Mouse (Mus musculus): ENCODE results near the gene Gnao1. TPM values are rescaled to one million over a fixed set of nuclear protein-coding genes. Genes with fewer than 3 reads are reported as not detected.

Gnao1 gene
- polyA plus RNA-seq, 1 experiment from 2014 or later, result 10.8 TPM

GRCm38 (mm10) chr8:93975358-93975757 lies 165.6 kb downstream of the Gnao1 start:
- no peak overlapping the region for H3K9ac ChIP-seq (ENCODE audit: low read length)
- no peaks in the 10 kb centered on the region for H3K27me3 ChIP-seq (ENCODE audit: control insufficient read depth, insufficient read depth, low read length)
- no peak overlapping the region for H3K4me3 ChIP-seq (ENCODE audit: low read length)
- 0 out of 2 replicates have a peak, but pooled peaks cover 3% of the 10 kb centered on the region for H3K4me1 ChIP-seq (ENCODE audit: control insufficient read depth, insufficient read depth, low read length)
- H3K9me3 ChIP-seq (replicated peaks; ENCODE audit: control insufficient read depth, low read length), result no peaks in the 10 kb centered on the region; the same call in 1 of the 2 replicates
- WGBS, result 83% methylated on average over 2 of the region's 2 CpGs
- H3K4me2 ChIP-seq (ENCODE audit: low read depth, low read length), result no peak overlapping the region
- H3K36me3 ChIP-seq (ENCODE audit: control insufficient read depth, insufficient read depth), result peaks cover 72% of the 10 kb centered on the region
- ATAC-seq (replicated peaks; ENCODE audit: extremely low read depth, insufficient read depth, low FRiP score), result no peak
- H3K27ac ChIP-seq (ENCODE audit: low read length), result no peak overlapping the region

- Histone ChIP-seq H3K9ac (ENCODE audit: low read length) (no peak overlapping the region), H3K4me3 (ENCODE audit: low read length) (no peak overlapping the region), H3K27ac (ENCODE audit: low read length) (no peak overlapping the region), H3K36me3 (ENCODE audit: control insufficient read depth, insufficient read depth) (peaks cover 81% of the 10 kb centered on the region), H3K9me3 (replicated peaks; ENCODE audit: control insufficient read depth, low read length) (no peaks in the 10 kb centered on the region; the same call in 1 of the 2 replicates), H3K27me3 (ENCODE audit: control insufficient read depth, insufficient read depth, low read length) (no peaks in the 10 kb centered on the region), H3K4me2 (ENCODE audit: low read depth, low read length) (no peak overlapping the region), H3K4me1 (ENCODE audit: control insufficient read depth, insufficient read depth, low read length) (0 out of 2 replicates have a peak, but pooled peaks cover 3% of the 10 kb centered on the region)
- WGBS, result 79% methylated on average over 6 of the region's 6 CpGs
- ATAC-seq (replicated peaks; ENCODE audit: extremely low read depth, insufficient read depth, low FRiP score), result 0 out of 2 replicates have a peak, but pooled peaks have one; percentile 23
These were observed 166.9 kb downstream of the Gnao1 start for GRCm38 (mm10) chr8:93976446-93977211.

GRCm38 (mm10) chr8:93980141-93980540 lies 170.4 kb downstream of the Gnao1 start:
- H3K4me1 ChIP-seq (ENCODE audit: control insufficient read depth, insufficient read depth, low read length), result 0 out of 2 replicates have a peak, but pooled peaks cover 3% of the 10 kb centered on the region
- no peak overlapping the region for H3K4me2 ChIP-seq (ENCODE audit: low read depth, low read length)
- no peak overlapping the region for H3K4me3 ChIP-seq (ENCODE audit: low read length)
- H3K36me3 ChIP-seq (ENCODE audit: control insufficient read depth, insufficient read depth), result peaks cover 73% of the 10 kb centered on the region
- no peaks in the 10 kb centered on the region for H3K27me3 ChIP-seq (ENCODE audit: control insufficient read depth, insufficient read depth, low read length)
- no peak for ATAC-seq (replicated peaks; ENCODE audit: extremely low read depth, insufficient read depth, low FRiP score)
- no peaks in the 10 kb centered on the region; the same call in 1 of the 2 replicates for H3K9me3 ChIP-seq (replicated peaks; ENCODE audit: control insufficient read depth, low read length)
- 75% methylated on average over 4 of the region's 4 CpGs for WGBS
- no peak overlapping the region for H3K9ac ChIP-seq (ENCODE audit: low read length)
- no peak overlapping the region for H3K27ac ChIP-seq (ENCODE audit: low read length)

GRCm38 (mm10) chr8:93981679-93982215 lies 172.0 kb downstream of the Gnao1 start:
- WGBS, result 81% methylated on average over 5 of the region's 5 CpGs
- no peak overlapping the region for H3K4me2 ChIP-seq (ENCODE audit: low read depth, low read length)
- peaks cover 73% of the 10 kb centered on the region for H3K36me3 ChIP-seq (ENCODE audit: control insufficient read depth, insufficient read depth)

GRCm38 (mm10) chr8:93983827-93984226 lies 174.1 kb downstream of the Gnao1 start:
- Histone ChIP-seq H3K27ac (ENCODE audit: low read length) (no peak overlapping the region), H3K4me1 (ENCODE audit: control insufficient read depth, insufficient read depth, low read length) (no peaks in the 10 kb centered on the region), H3K9me3 (replicated peaks; ENCODE audit: control insufficient read depth, low read length) (no peaks in the 10 kb centered on the region), H3K4me3 (ENCODE audit: low read length) (no peak overlapping the region), H3K4me2 (ENCODE audit: low read depth, low read length) (no peak overlapping the region), H3K9ac (ENCODE audit: low read length) (no peak overlapping the region), H3K36me3 (ENCODE audit: control insufficient read depth, insufficient read depth) (peaks cover 61% of the 10 kb centered on the region), H3K27me3 (ENCODE audit: control insufficient read depth, insufficient read depth, low read length) (no peaks in the 10 kb centered on the region)
- ATAC-seq (replicated peaks; ENCODE audit: extremely low read depth, insufficient read depth, low FRiP score), result no peak
- WGBS, result 65% methylated on average over 3 of the region's 3 CpGs

More at GRCm38 (mm10) chr8:93981679-93982215, 172.0 kb downstream of the Gnao1 start:
- no peak overlapping the region for H3K27ac ChIP-seq (ENCODE audit: low read length)
- no peak overlapping the region for H3K4me3 ChIP-seq (ENCODE audit: low read length)
- no peak for ATAC-seq (replicated peaks; ENCODE audit: extremely low read depth, insufficient read depth, low FRiP score)
- H3K4me1 ChIP-seq (ENCODE audit: control insufficient read depth, insufficient read depth, low read length), result no peaks in the 10 kb centered on the region
- no peaks in the 10 kb centered on the region for H3K27me3 ChIP-seq (ENCODE audit: control insufficient read depth, insufficient read depth, low read length)
- no peak overlapping the region for H3K9ac ChIP-seq (ENCODE audit: low read length)
- no peaks in the 10 kb centered on the region; the same call in 1 of the 2 replicates for H3K9me3 ChIP-seq (replicated peaks; ENCODE audit: control insufficient read depth, low read length)

- Histone ChIP-seq H3K4me3 (ENCODE audit: low read length) (no peak overlapping the region), H3K27ac (ENCODE audit: low read length) (no peak overlapping the region), H3K4me2 (ENCODE audit: low read depth, low read length) (no peak overlapping the region), H3K4me1 (ENCODE audit: control insufficient read depth, insufficient read depth, low read length) (no peaks in the 10 kb centered on the region), H3K36me3 (ENCODE audit: control insufficient read depth, insufficient read depth) (peaks cover 60% of the 10 kb centered on the region), H3K27me3 (ENCODE audit: control insufficient read depth, insufficient read depth, low read length) (no peaks in the 10 kb centered on the region), H3K9ac (ENCODE audit: low read length) (no peak overlapping the region), H3K9me3 (replicated peaks; ENCODE audit: control insufficient read depth, low read length) (no peaks in the 10 kb centered on the region)
- WGBS, result 88% methylated on average over 3 of the region's 3 CpGs
- no peak for ATAC-seq (replicated peaks; ENCODE audit: extremely low read depth, insufficient read depth, low FRiP score)
These were observed 175.0 kb downstream of the Gnao1 start for GRCm38 (mm10) chr8:93984731-93985130.

GRCm38 (mm10) chr8:93989739-93990138 lies 180.0 kb downstream of the Gnao1 start:
- Histone ChIP-seq H3K4me1 (ENCODE audit: control insufficient read depth, insufficient read depth, low read length) (no peaks in the 10 kb centered on the region), H3K36me3 (ENCODE audit: control insufficient read depth, insufficient read depth) (peaks cover 36% of the 10 kb centered on the region), H3K9me3 (replicated peaks; ENCODE audit: control insufficient read depth, low read length) (peaks cover 11% of the 10 kb centered on the region), H3K4me2 (ENCODE audit: low read depth, low read length) (no peak overlapping the region), H3K9ac (ENCODE audit: low read length) (no peak overlapping the region), H3K27ac (ENCODE audit: low read length) (no peak overlapping the region), H3K4me3 (ENCODE audit: low read length) (no peak overlapping the region), H3K27me3 (ENCODE audit: control insufficient read depth, insufficient read depth, low read length) (no peaks in the 10 kb centered on the region)
- no peak for ATAC-seq (replicated peaks; ENCODE audit: extremely low read depth, insufficient read depth, low FRiP score)
- WGBS, result 93% methylated on average over 4 of the region's 4 CpGs

GRCm38 (mm10) chr8:93998961-93999360 lies 189.2 kb downstream of the Gnao1 start:
- ATAC-seq (replicated peaks; ENCODE audit: extremely low read depth, insufficient read depth, low FRiP score), result no peak
- H3K9ac ChIP-seq (ENCODE audit: low read length), result no peak overlapping the region
- H3K4me3 ChIP-seq (ENCODE audit: low read length), result no peak overlapping the region
- no peak overlapping the region for H3K27ac ChIP-seq (ENCODE audit: low read length)
- no peaks in the 10 kb centered on the region for H3K27me3 ChIP-seq (ENCODE audit: control insufficient read depth, insufficient read depth, low read length)
- H3K4me1 ChIP-seq (ENCODE audit: control insufficient read depth, insufficient read depth, low read length), result no peaks in the 10 kb centered on the region
- H3K4me2 ChIP-seq (ENCODE audit: low read depth, low read length), result no peak overlapping the region
- 98% methylated on average over 2 of the region's 2 CpGs for WGBS
- peaks cover 32% of the 10 kb centered on the region for H3K36me3 ChIP-seq (ENCODE audit: control insufficient read depth, insufficient read depth)
- no peaks in the 10 kb centered on the region for H3K9me3 ChIP-seq (replicated peaks; ENCODE audit: control insufficient read depth, low read length)

GRCm38 (mm10) chr8:94004139-94004538 lies 194.4 kb downstream of the Gnao1 start:
- peaks cover 32% of the 10 kb centered on the region for H3K36me3 ChIP-seq (ENCODE audit: control insufficient read depth, insufficient read depth)
- no peak for ATAC-seq (replicated peaks; ENCODE audit: extremely low read depth, insufficient read depth, low FRiP score)
- no peaks in the 10 kb centered on the region for H3K9me3 ChIP-seq (replicated peaks; ENCODE audit: control insufficient read depth, low read length)
- H3K4me1 ChIP-seq (ENCODE audit: control insufficient read depth, insufficient read depth, low read length), result peaks cover 6% of the 10 kb centered on the region
- H3K4me3 ChIP-seq (ENCODE audit: low read length), result no peak overlapping the region
- WGBS, result 87% methylated on average over 9 of the region's 9 CpGs
- H3K27ac ChIP-seq (ENCODE audit: low read length), result no peak overlapping the region
- no peaks in the 10 kb centered on the region for H3K27me3 ChIP-seq (ENCODE audit: control insufficient read depth, insufficient read depth, low read length)
- no peak overlapping the region for H3K4me2 ChIP-seq (ENCODE audit: low read depth, low read length)
- H3K9ac ChIP-seq (ENCODE audit: low read length), result no peak overlapping the region
